ENCODE assay signal across 28 mouse cellular contexts in genomic region chr1:187830937-187831336, GRCm38 (mm10).
"Had no signal": no experiment of that assay in that cellular context is flagged by ENCODE, and none has a peak within 500 bp of the region (broad histone marks: within the 10 kb centered on the region; RNA-seq: fewer than 3 reads in every experiment).

No protein-coding gene starts in this region.

- H3K4me2 ChIP-seq: heart, embryonic 12.5 days; hindbrain, embryonic 12.5 days; hindbrain, embryonic 14.5 days; intestine, embryonic 15.5 days; limb, embryonic 12.5 days; liver, embryonic 11.5 days; liver, embryonic 13.5 days; liver, embryonic 15.5 days had no signal

- H3K36me3 ChIP-seq: heart, embryonic 10.5 days; hindbrain, embryonic 10.5 days; hindbrain, embryonic 12.5 days; intestine, embryonic 15.5 days; limb, embryonic 10.5 days; limb, embryonic 12.5 days; liver, embryonic 13.5 days; liver, embryonic 15.5 days had no signal

- ATAC-seq: hindbrain, embryonic 16.5 days; inflammation-experienced regulatory T-cells, adult 6 months; intestine, embryonic 15.5 days; intestine, postnatal 0 days had no signal

- H3K27ac ChIP-seq: gastrocnemius, adult 2 months; heart, adult 2 months; heart, embryonic 10.5 days; hindbrain, embryonic 10.5 days; hindbrain, embryonic 12.5 days; hindbrain, embryonic 14.5 days; intestine, embryonic 15.5 days; layer of hippocampus, adult 2 months; left cerebral cortex, adult 2 months; limb, embryonic 10.5 days; limb, embryonic 12.5 days; liver, embryonic 13.5 days; liver, embryonic 15.5 days had no signal

- H3K27me3 ChIP-seq: heart, embryonic 12.5 days; hindbrain, embryonic 12.5 days; intestine, embryonic 15.5 days; limb, embryonic 12.5 days; liver, embryonic 13.5 days; liver, embryonic 15.5 days had no signal

- H3K4me3 ChIP-seq: gastrocnemius, adult 2 months; heart, adult 2 months; heart, embryonic 10.5 days; heart, embryonic 12.5 days; hindbrain, embryonic 10.5 days; hindbrain, embryonic 12.5 days; intestine, embryonic 15.5 days; layer of hippocampus, adult 2 months; left cerebral cortex, adult 2 months; limb, embryonic 10.5 days; limb, embryonic 12.5 days; liver, embryonic 13.5 days; liver, embryonic 15.5 days had no signal

- H3K9me3 ChIP-seq: heart, embryonic 10.5 days; heart, embryonic 12.5 days; hindbrain, embryonic 10.5 days; hindbrain, embryonic 12.5 days; intestine, embryonic 15.5 days; limb, embryonic 10.5 days; limb, embryonic 12.5 days; liver, embryonic 13.5 days; liver, embryonic 15.5 days had no signal

- H3K9ac ChIP-seq: heart, embryonic 12.5 days; hindbrain, embryonic 12.5 days; hindbrain, embryonic 14.5 days; intestine, embryonic 15.5 days; limb, embryonic 12.5 days; liver, embryonic 13.5 days; liver, embryonic 15.5 days had no signal

- H3K4me1 ChIP-seq: hindbrain, embryonic 12.5 days; intestine, embryonic 15.5 days; limb, embryonic 12.5 days had no signal

- DNase-seq: gastrocnemius, adult 2 months; gastrocnemius, postnatal 10 days; gastrocnemius, postnatal 25 days; heart, adult 2 months; heart, postnatal 10 days; heart, postnatal 4 days; kidney, adult 18-20 months; kidney, adult 9 months; kidney, postnatal 10 days; kidney, postnatal 25 days; kidney, postnatal 4 days; liver; liver, embryonic 13.5 days had no signal
